Mouse (Mus musculus): ENCODE results near the gene Txlnb. TPM values are rescaled to one million over a fixed set of nuclear protein-coding genes. Genes with fewer than 3 reads are reported as not detected.

Txlnb gene
- total and polyA plus RNA-seq, 3 experiments = 102 to 403 (median 312) TPM

GRCm38 (mm10) chr10:17786771-17787170, 9.3 kb upstream of the Txlnb start:
- Histone ChIP-seq H3K27me3 (ENCODE audit: control insufficient read depth, insufficient read depth, low read length) (no peaks in the 10 kb centered on the region), H3K9ac (ENCODE audit: low read depth, low read length) (no peak overlapping the region), H3K79me2 (replicated peaks; ENCODE audit: control insufficient read depth, insufficient read depth, low read length) (no peaks in the 10 kb centered on the region), H3K4me1 (ENCODE audit: control insufficient read depth, insufficient read depth, low read length) (no peaks in the 10 kb centered on the region), H3K27ac (no peak overlapping the region), H3K36me3 (ENCODE audit: control insufficient read depth, insufficient read depth, low read length) (no peaks in the 10 kb centered on the region), H3K4me3 (no peak overlapping the region)
- intact Hi-C loops (cut with DNase I) = no loop called here
- DNase-seq = no peak
- 73% methylated on average over 3 of the region's 3 CpGs for WGBS
- TF ChIP-seq CTCF (IDR thresholded peaks at IDR 0.05) = no peak
- no peak for TF ChIP-seq POLR2A (IDR thresholded peaks at IDR 0.05; ENCODE audit: insufficient read depth, low read depth, low read length)
- TF ChIP-seq EP300 (IDR thresholded peaks at IDR 0.05; ENCODE audit: insufficient read depth, low read depth, low read length) = no peak

GRCm38 (mm10) chr10:17787938-17788337, 8.1 kb upstream of the Txlnb start:
- intact Hi-C loops (cut with DNase I) = no loop called here
- Histone ChIP-seq H3K4me3 (no peak overlapping the region), H3K36me3 (ENCODE audit: control insufficient read depth, insufficient read depth, low read length) (peaks cover 2% of the 10 kb centered on the region; the same call in 1 of the 2 replicates), H3K27me3 (ENCODE audit: control insufficient read depth, insufficient read depth, low read length) (no peaks in the 10 kb centered on the region), H3K27ac (no peak overlapping the region), H3K79me2 (replicated peaks; ENCODE audit: control insufficient read depth, insufficient read depth, low read length) (no peaks in the 10 kb centered on the region), H3K4me1 (ENCODE audit: control insufficient read depth, insufficient read depth, low read length) (no peaks in the 10 kb centered on the region; the same call in 1 of the 2 replicates), H3K9ac (ENCODE audit: low read depth, low read length) (no peak overlapping the region)
- no peak for DNase-seq
- TF ChIP-seq CTCF (IDR thresholded peaks at IDR 0.05) (no peak), POLR2A (IDR thresholded peaks at IDR 0.05; ENCODE audit: insufficient read depth, low read depth, low read length) (no peak), EP300 (IDR thresholded peaks at IDR 0.05; ENCODE audit: insufficient read depth, low read depth, low read length) (no peak)
- 73% methylated on average over 1 of the region's 1 CpGs for WGBS

- DNase-seq = no peak
- H3K4me1 ChIP-seq (ENCODE audit: control insufficient read depth, insufficient read depth, low read length) = no peaks in the 10 kb centered on the region; the same call in 1 of the 2 replicates
- H3K9ac ChIP-seq (ENCODE audit: low read depth, low read length) = no peak overlapping the region
- no peak overlapping the region for H3K27ac ChIP-seq
- no peak overlapping the region for H3K4me3 ChIP-seq
- no peaks in the 10 kb centered on the region for H3K27me3 ChIP-seq (ENCODE audit: control insufficient read depth, insufficient read depth, low read length)
- peaks cover 2% of the 10 kb centered on the region; the same call in 1 of the 2 replicates for H3K36me3 ChIP-seq (ENCODE audit: control insufficient read depth, insufficient read depth, low read length)
- no peak for TF ChIP-seq EP300 (IDR thresholded peaks at IDR 0.05; ENCODE audit: insufficient read depth, low read depth, low read length)
- TF ChIP-seq CTCF (IDR thresholded peaks at IDR 0.05) = no peak
- no peak for TF ChIP-seq POLR2A (IDR thresholded peaks at IDR 0.05; ENCODE audit: insufficient read depth, low read depth, low read length)
- intact Hi-C loops (cut with DNase I) = no loop called here
- no peaks in the 10 kb centered on the region for H3K79me2 ChIP-seq (replicated peaks; ENCODE audit: control insufficient read depth, insufficient read depth, low read length)
- 81% methylated on average over 4 of the region's 4 CpGs for WGBS
Measured at GRCm38 (mm10) chr10:17788347-17788746, 7.7 kb upstream of the Txlnb start.

- no peak for DNase-seq
- intact Hi-C loops (cut with DNase I) = loop anchor here (5.0 to 10.0 kb wide), 2 partner anchors 151 to 1157 kb away; partner anchors contain the start of gene Heca
- Histone ChIP-seq H3K4me3 (no peak overlapping the region), H3K36me3 (ENCODE audit: control insufficient read depth, insufficient read depth, low read length) (peaks cover 2% of the 10 kb centered on the region; the same call in 1 of the 2 replicates), H3K9ac (ENCODE audit: low read depth, low read length) (no peak overlapping the region), H3K79me2 (replicated peaks; ENCODE audit: control insufficient read depth, insufficient read depth, low read length) (peaks cover under 1% of the 10 kb centered on the region; the same call in 1 of the 2 replicates), H3K27me3 (ENCODE audit: control insufficient read depth, insufficient read depth, low read length) (no peaks in the 10 kb centered on the region), H3K27ac (no peak overlapping the region), H3K4me1 (ENCODE audit: control insufficient read depth, insufficient read depth, low read length) (peaks cover 7% of the 10 kb centered on the region)
- 23% methylated on average over 5 of the region's 5 CpGs for WGBS
- TF ChIP-seq EP300 (IDR thresholded peaks at IDR 0.05; ENCODE audit: insufficient read depth, low read depth, low read length) = 0 out of 2 replicates have a peak, but pooled peaks have one; percentile 30
- no peak for TF ChIP-seq POLR2A (IDR thresholded peaks at IDR 0.05; ENCODE audit: insufficient read depth, low read depth, low read length)
- TF ChIP-seq CTCF (IDR thresholded peaks at IDR 0.05) = no peak
Measured at GRCm38 (mm10) chr10:17793926-17794325, 2.1 kb upstream of the Txlnb start.

GRCm38 (mm10) chr10:17794443-17794842, 1.6 kb upstream of the Txlnb start:
- H3K4me1 ChIP-seq (ENCODE audit: control insufficient read depth, insufficient read depth, low read length) = peaks cover 7% of the 10 kb centered on the region
- H3K79me2 ChIP-seq (replicated peaks; ENCODE audit: control insufficient read depth, insufficient read depth, low read length) = peaks cover 2% of the 10 kb centered on the region; the same call in 1 of the 2 replicates
- intact Hi-C loops (cut with DNase I) = loop anchor here (5.0 to 10.0 kb wide), 2 partner anchors 150 to 1157 kb away; partner anchors contain the start of gene Heca
- TF ChIP-seq CTCF (IDR thresholded peaks at IDR 0.05) = no peak
- H3K27ac ChIP-seq = peak overlapping the region; percentile 82
- no peak overlapping the region for H3K4me3 ChIP-seq
- H3K9ac ChIP-seq (ENCODE audit: low read depth, low read length) = no peak overlapping the region
- no peak for DNase-seq
- WGBS = 87% methylated on average over 5 of the region's 5 CpGs
- H3K36me3 ChIP-seq (ENCODE audit: control insufficient read depth, insufficient read depth, low read length) = peaks cover 2% of the 10 kb centered on the region; the same call in 1 of the 2 replicates
- no peaks in the 10 kb centered on the region for H3K27me3 ChIP-seq (ENCODE audit: control insufficient read depth, insufficient read depth, low read length)

- peaks cover 7% of the 10 kb centered on the region; the same call in 1 of the 2 replicates for H3K36me3 ChIP-seq (ENCODE audit: control insufficient read depth, insufficient read depth, low read length)
- WGBS = 74% methylated on average over 4 of the region's 4 CpGs
- H3K4me3 ChIP-seq = no peak overlapping the region
- peaks cover 2% of the 10 kb centered on the region; the same call in 1 of the 2 replicates for H3K79me2 ChIP-seq (replicated peaks; ENCODE audit: control insufficient read depth, insufficient read depth, low read length)
- TF ChIP-seq CTCF (IDR thresholded peaks at IDR 0.05) (no peak), POLR2A (IDR thresholded peaks at IDR 0.05; ENCODE audit: insufficient read depth, low read depth, low read length) (no peak), EP300 (IDR thresholded peaks at IDR 0.05; ENCODE audit: insufficient read depth, low read depth, low read length) (no peak)
- H3K4me1 ChIP-seq (ENCODE audit: control insufficient read depth, insufficient read depth, low read length) = peaks cover 7% of the 10 kb centered on the region
- intact Hi-C loops (cut with DNase I) = loop anchor here (1.0 to 10.0 kb wide), 2 partner anchors 62 to 150 kb away; partner anchors contain the start of gene Heca
- no peak overlapping the region for H3K9ac ChIP-seq (ENCODE audit: low read depth, low read length)
- peak overlapping the region; percentile 82 for H3K27ac ChIP-seq
- H3K27me3 ChIP-seq (ENCODE audit: control insufficient read depth, insufficient read depth, low read length) = no peaks in the 10 kb centered on the region
- DNase-seq = no peak
Measured at GRCm38 (mm10) chr10:17795227-17795626, 799 bp upstream of the Txlnb start.

All from heart, adult 2 months (tissue).